Mouse (Mus musculus): ENCODE measurements around the gene Atxn1. TPM values are rescaled to one million over a fixed set of nuclear protein-coding genes. Genes with fewer than 3 reads are reported as not detected.

Atxn1 gene
- total and polyA plus RNA-seq, 3 experiments = 8.0 to 13.1 (median 9.7) TPM

- Histone ChIP-seq H3K9me3 (replicated peaks; ENCODE audit: low read length) (peaks cover 8% of the 10 kb centered on the region), H3K4me3 (replicated peaks in 1 of 3; ENCODE audit: low read depth in 2 of 3, low read length in 2 of 3, poor library complexity in 1 of 3) (no peak overlapping the region), H3K79me2 (replicated peaks; ENCODE audit: control insufficient read depth, extremely low read depth, insufficient read depth, poor library complexity, severe bottlenecking) (peaks cover 31% of the 10 kb centered on the region), H3K4me2 (ENCODE audit: insufficient read depth, low read depth, poor library complexity, severe bottlenecking) (no peak overlapping the region), H3K36me3 (replicated peaks in 1 of 2; ENCODE audit: control insufficient read depth in 1 of 2, insufficient read depth in 1 of 2, low read length in 1 of 2) (peaks cover 5 to 50% of the 10 kb centered on the region in 2 experiments), H3K4me1 (ENCODE audit: control insufficient read depth in 1 of 2, insufficient read depth in 2 of 2) (peaks cover 8 to 40% of the 10 kb centered on the region in 2 experiments), H3K27me3 (replicated peaks) (no peaks in the 10 kb centered on the region), H3K9ac (ENCODE audit: insufficient read depth, low read depth) (no peak overlapping the region), H3K27ac (ENCODE audit: insufficient read depth, low read depth) (no peak overlapping the region)
- no peak for DNase-seq (ENCODE audit: extremely low read depth)
- in situ Hi-C loops (cut with MboI; ENCODE audit: low pct_ligation_motif_present, low pct_unique_long_range_greater_than_20kb, low sequenced_read_pairs) (no loop called here), dilution Hi-C loops (cut with MboI; ENCODE audit: extremely low pct_ligation_motif_present, extremely low pct_unique_long_range_greater_than_20kb, low sequenced_read_pairs) (no loop called here)
- no peak for TF ChIP-seq EP300 (IDR thresholded peaks at IDR 0.05; ENCODE audit: low read length)
- TF ChIP-seq MAX (IDR thresholded peaks at IDR 0.05; ENCODE audit: low read length) = no peak
- TF ChIP-seq MAFK (IDR thresholded peaks at IDR 0.05; ENCODE audit: insufficient replicate concordance, low read length) = no peak
- TF ChIP-seq SIN3A (IDR thresholded peaks at IDR 0.05; ENCODE audit: low read length) = no peak
- TF ChIP-seq MAZ (IDR thresholded peaks at IDR 0.05; ENCODE audit: low read depth, low read length) = no peak
- no peak for TF ChIP-seq CHD1 (IDR thresholded peaks at IDR 0.05; ENCODE audit: low read depth, low read length)
- no peak for TF ChIP-seq ELF1 (IDR thresholded peaks at IDR 0.05; ENCODE audit: low read depth, low read length)
These were observed 35.1 kb downstream of the Atxn1 start for GRCm38 (mm10) chr13:45929744-45930143.

GRCm38 (mm10) chr13:45925294-45925693 is 39.5 kb downstream of the Atxn1 start:
- H3K27me3 ChIP-seq (replicated peaks) = no peaks in the 10 kb centered on the region
- in situ Hi-C loops (cut with MboI; ENCODE audit: low pct_ligation_motif_present, low pct_unique_long_range_greater_than_20kb, low sequenced_read_pairs) (no loop called here), dilution Hi-C loops (cut with MboI; ENCODE audit: extremely low pct_ligation_motif_present, extremely low pct_unique_long_range_greater_than_20kb, low sequenced_read_pairs) (no loop called here)
- TF ChIP-seq CHD2 (IDR thresholded peaks at IDR 0.05; ENCODE audit: low read length) = peak; percentile 70
- TF ChIP-seq ELF1 (IDR thresholded peaks at IDR 0.05; ENCODE audit: low read depth, low read length) = 0 out of 2 replicates have a peak, but pooled peaks have one; percentile 18
- TF ChIP-seq MAFK (IDR thresholded peaks at IDR 0.05; ENCODE audit: insufficient replicate concordance, low read length) = no peak
- peak; percentile 25; the same call in 1 of the 2 replicates for TF ChIP-seq MYC (IDR thresholded peaks at IDR 0.05; ENCODE audit: low read depth, low read length)
- H3K9ac ChIP-seq (ENCODE audit: insufficient read depth, low read depth) = peak overlapping the region; percentile 63; the same call in 1 of the 2 replicates
- no peaks in the 10 kb centered on the region for H3K9me3 ChIP-seq (replicated peaks; ENCODE audit: low read length)
- peak overlapping the region; percentile 93 for H3K4me2 ChIP-seq (ENCODE audit: insufficient read depth, low read depth, poor library complexity, severe bottlenecking)
- H3K4me1 ChIP-seq (ENCODE audit: control insufficient read depth in 1 of 2, insufficient read depth in 2 of 2) = peaks cover 17 to 45% of the 10 kb centered on the region in 2 experiments
- H3K36me3 ChIP-seq (replicated peaks in 1 of 2; ENCODE audit: control insufficient read depth in 1 of 2, insufficient read depth in 1 of 2, low read length in 1 of 2) = peaks cover 11 to 47% of the 10 kb centered on the region in 2 experiments
- H3K79me2 ChIP-seq (replicated peaks; ENCODE audit: control insufficient read depth, extremely low read depth, insufficient read depth, poor library complexity, severe bottlenecking) = peaks cover 26% of the 10 kb centered on the region
- H3K4me3 ChIP-seq (replicated peaks in 1 of 3; ENCODE audit: low read depth in 2 of 3, low read length in 2 of 3, poor library complexity in 1 of 3) = peak overlapping the region in 2 of 3 experiments; percentile 49 to 53
- DNase-seq (ENCODE audit: extremely low read depth) = no peak
- H3K27ac ChIP-seq (ENCODE audit: insufficient read depth, low read depth) = peak overlapping the region; percentile 87

GRCm38 (mm10) chr13:45924555-45924954 is 40.3 kb downstream of the Atxn1 start:
- H3K79me2 ChIP-seq (replicated peaks; ENCODE audit: control insufficient read depth, extremely low read depth, insufficient read depth, poor library complexity, severe bottlenecking) = peaks cover 27% of the 10 kb centered on the region
- H3K4me3 ChIP-seq (replicated peaks in 1 of 3; ENCODE audit: low read depth in 2 of 3, low read length in 2 of 3, poor library complexity in 1 of 3) = peak overlapping the region; percentile 22 to 53 (median 49)
- peak overlapping the region; percentile 63 for H3K9ac ChIP-seq (ENCODE audit: insufficient read depth, low read depth)
- H3K9me3 ChIP-seq (replicated peaks; ENCODE audit: low read length) = no peaks in the 10 kb centered on the region
- H3K4me2 ChIP-seq (ENCODE audit: insufficient read depth, low read depth, poor library complexity, severe bottlenecking) = peak overlapping the region; percentile 93
- H3K36me3 ChIP-seq (replicated peaks in 1 of 2; ENCODE audit: control insufficient read depth in 1 of 2, insufficient read depth in 1 of 2, low read length in 1 of 2) = peaks cover 11 to 44% of the 10 kb centered on the region in 2 experiments
- peaks cover 17 to 50% of the 10 kb centered on the region in 2 experiments for H3K4me1 ChIP-seq (ENCODE audit: control insufficient read depth in 1 of 2, insufficient read depth in 2 of 2)
- no peak for DNase-seq (ENCODE audit: extremely low read depth)
- TF ChIP-seq E2F4 (IDR thresholded peaks at IDR 0.05; ENCODE audit: insufficient replicate concordance, low read depth, low read length) = no peak
- TF ChIP-seq ZNF384 (IDR thresholded peaks at IDR 0.05; ENCODE audit: low read depth, low read length) = peak; percentile 91
- TF ChIP-seq NELFE (IDR thresholded peaks at IDR 0.05; ENCODE audit: low read depth, low read length) = no peak
- no peak for TF ChIP-seq PAX5 (IDR thresholded peaks at IDR 0.05; ENCODE audit: low read length)
- 0 out of 2 replicates have a peak, but pooled peaks have one; percentile 33 for TF ChIP-seq RCOR1 (conservative IDR thresholded peaks at IDR 0.05; ENCODE audit: low read depth, low read length)
- peak; percentile 41; the same call in 1 of the 2 replicates for TF ChIP-seq SIN3A (IDR thresholded peaks at IDR 0.05; ENCODE audit: low read length)
- peak; percentile 38; the same call in 1 of the 2 replicates for TF ChIP-seq BHLHE40 (IDR thresholded peaks at IDR 0.05; ENCODE audit: low read depth, low read length)
- peak; percentile 56; the same call in 1 of the 2 replicates for TF ChIP-seq JUN (IDR thresholded peaks at IDR 0.05; ENCODE audit: insufficient read depth, low read depth, low read length)
- TF ChIP-seq POLR2A (IDR thresholded peaks at IDR 0.05; ENCODE audit: low read depth, low read length) = no peak
- peak; percentile 61; the same call in 1 of the 2 replicates for TF ChIP-seq JUND (conservative IDR thresholded peaks at IDR 0.05; ENCODE audit: low read depth, low read length)
- 0 out of 2 replicates have a peak, but pooled peaks have one; percentile 8 for TF ChIP-seq TCF12 (IDR thresholded peaks at IDR 0.05; ENCODE audit: low read depth, low read length)
- peak; percentile 72 for TF ChIP-seq EP300 (IDR thresholded peaks at IDR 0.05; ENCODE audit: low read length)
- TF ChIP-seq IRF4 (IDR thresholded peaks at IDR 0.05; ENCODE audit: low read depth, low read length) = peak; percentile 73
- 0 out of 2 replicates have a peak, but pooled peaks have one; percentile 39 for TF ChIP-seq MYC (IDR thresholded peaks at IDR 0.05; ENCODE audit: low read depth, low read length)
- dilution Hi-C loops (cut with MboI; ENCODE audit: extremely low pct_ligation_motif_present, extremely low pct_unique_long_range_greater_than_20kb, low sequenced_read_pairs) (no loop called here), in situ Hi-C loops (cut with MboI; ENCODE audit: low pct_ligation_motif_present, low pct_unique_long_range_greater_than_20kb, low sequenced_read_pairs) (no loop called here)
- peak overlapping the region; percentile 87 for H3K27ac ChIP-seq (ENCODE audit: insufficient read depth, low read depth)
- H3K27me3 ChIP-seq (replicated peaks) = no peaks in the 10 kb centered on the region
